Mouse (Mus musculus) right cerebral cortex, postnatal 4 days (tissue): Measurements from ENCODE around the gene Ptpn14.

ENCODE experiments used
- DNase-seq: peaks from one replicate; pipeline ENCODE4 v3.0.0-alpha.2; 2022

Ptpn14 gene

GRCm38 (mm10) chr1:189718600-189718999, 9.5 kb upstream of the Ptpn14 start:
- DNase-seq, result no peak

GRCm38 (mm10) chr1:189726121-189726520, 1.9 kb upstream of the Ptpn14 start:
- no peak for DNase-seq

DNA sequence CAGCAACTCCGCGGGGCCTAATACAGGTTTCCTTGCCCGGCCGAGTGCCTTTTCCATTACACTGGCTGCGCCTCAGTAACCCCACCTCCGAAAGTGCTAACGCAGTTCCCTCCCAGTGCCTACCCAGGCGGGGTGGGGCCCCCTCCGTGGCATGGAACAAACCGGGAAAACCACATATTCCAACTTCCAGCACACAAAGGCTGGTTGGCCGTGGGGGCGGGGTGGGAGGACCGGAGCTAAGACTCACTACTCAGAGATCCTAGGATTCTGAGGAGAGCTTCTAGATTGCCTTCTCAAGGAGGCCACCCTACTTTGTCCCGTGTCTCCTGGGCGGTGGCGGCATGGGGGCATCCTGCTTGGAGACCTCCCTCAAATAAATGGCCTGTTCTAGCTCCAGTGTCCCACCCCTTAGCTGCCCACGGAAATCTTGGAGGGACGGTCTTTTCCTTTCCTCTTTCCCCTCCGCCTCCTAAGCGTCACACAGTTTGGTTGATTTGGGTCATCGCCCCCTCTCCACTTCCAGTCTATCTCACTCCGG, 653 bp upstream of the Ptpn14 start:
- peak; percentile 19 for DNase-seq

DNA sequence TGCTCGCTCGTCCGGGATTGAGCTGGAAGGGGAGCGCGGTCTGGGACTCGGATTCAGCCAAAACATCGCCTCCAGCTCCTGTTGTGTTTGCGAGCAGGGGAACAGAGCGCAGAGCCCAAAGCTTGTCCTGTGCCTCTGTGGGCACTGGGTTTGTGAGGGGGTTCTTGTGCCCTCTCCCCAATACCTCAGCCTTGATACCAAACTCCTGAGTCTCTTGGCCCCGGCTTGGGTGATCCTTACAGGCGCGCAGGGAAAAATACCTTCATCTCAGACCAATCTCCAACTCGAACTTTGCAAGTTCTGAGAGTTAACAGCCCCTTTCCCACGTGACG, 682 bp downstream of the Ptpn14 start:
- peak; percentile 12 for DNase-seq

- no peak for DNase-seq
These were observed 1.2 kb downstream of the Ptpn14 start for GRCm38 (mm10) chr1:189729141-189729815.

DNA sequence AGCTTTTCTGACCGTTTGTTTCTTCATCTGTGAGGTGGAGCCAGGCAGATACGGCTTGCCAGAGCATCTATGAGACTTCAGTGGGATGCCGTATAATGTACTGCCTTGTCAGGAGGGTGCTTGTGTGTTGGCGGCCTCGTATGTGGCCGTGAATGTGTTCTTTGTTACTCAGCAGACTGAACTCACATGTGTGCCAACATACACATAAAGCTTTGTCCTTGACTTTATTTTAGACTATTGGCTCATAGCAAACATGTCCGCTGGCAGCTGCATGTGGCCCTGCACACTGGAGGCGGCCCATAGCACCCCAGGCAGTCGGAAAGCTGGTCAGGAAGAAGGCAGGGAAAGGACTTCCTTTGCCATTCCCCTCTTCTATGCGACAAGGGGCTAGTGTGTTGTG, 3.6 kb downstream of the Ptpn14 start:
- no peak for DNase-seq

- DNase-seq, result no peak
These were observed 4.1 kb downstream of the Ptpn14 start for GRCm38 (mm10) chr1:189732156-189732555.

DNA sequence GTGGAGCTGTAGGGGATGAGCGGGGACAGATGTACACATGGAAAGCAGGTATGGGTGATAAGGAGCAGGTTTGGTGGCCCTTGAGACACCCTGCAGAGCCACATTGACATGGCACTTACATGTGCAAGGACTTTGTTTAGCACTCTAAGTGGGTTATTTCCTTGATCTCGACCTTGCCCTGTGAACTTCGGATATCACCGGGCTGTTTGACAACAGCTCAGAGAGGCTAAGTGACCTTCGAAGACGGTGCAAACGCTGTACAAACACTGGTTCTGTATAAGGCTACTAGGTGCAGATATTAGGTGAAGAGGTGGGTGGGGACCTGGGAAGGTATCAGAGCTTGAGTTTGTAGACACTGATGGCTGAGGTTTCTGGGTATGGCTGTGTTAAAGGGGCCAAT, 12.0 kb downstream of the Ptpn14 start:
- no peak for DNase-seq

GRCm38 (mm10) chr1:189742041-189742440, 14.0 kb downstream of the Ptpn14 start:
- DNase-seq, result no peak

DNA sequence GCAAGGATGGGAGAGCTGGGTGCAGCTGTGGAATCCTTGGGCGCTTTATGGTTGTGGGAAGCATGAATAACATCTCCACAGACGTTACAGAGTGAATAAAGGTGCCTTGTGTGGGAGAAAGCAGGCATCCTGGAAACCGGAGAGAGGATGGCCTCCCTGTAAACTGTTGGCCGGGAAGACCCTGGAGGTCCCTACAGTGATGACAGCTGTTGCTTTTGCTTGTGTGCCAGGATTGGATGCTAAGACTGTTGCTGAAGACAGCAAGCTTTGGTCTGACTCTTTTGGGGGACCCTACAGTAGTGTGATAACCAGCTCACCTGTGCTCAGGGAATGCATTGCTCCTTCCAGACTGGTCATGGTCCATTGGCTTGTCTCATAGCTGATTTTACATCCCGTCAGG, 15.1 kb downstream of the Ptpn14 start:
- DNase-seq, result no peak

- no peak for DNase-seq
These were observed 17.0 kb downstream of the Ptpn14 start for GRCm38 (mm10) chr1:189744914-189745710.

- no peak for DNase-seq
These were observed 18.5 kb downstream of the Ptpn14 start for GRCm38 (mm10) chr1:189746520-189746919.

DNA sequence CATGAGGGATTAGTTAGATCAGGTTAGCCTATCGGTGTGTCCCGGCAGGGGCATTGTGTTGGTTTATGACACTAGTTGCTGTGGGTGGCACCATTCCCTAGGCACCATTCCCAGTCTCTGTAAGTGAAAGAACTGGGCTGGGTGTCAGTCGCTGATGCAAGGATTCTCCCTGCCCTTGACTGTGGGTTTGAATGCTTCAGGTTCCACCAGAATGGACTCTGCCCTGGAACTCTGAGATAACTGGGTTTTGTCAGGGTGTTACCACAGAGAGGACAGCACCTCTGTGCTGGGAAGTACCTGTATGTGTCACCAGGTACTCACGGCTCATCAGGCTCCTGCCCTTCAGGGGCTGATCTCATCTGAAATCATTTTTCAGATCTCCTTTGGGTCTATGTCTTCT, 21.7 kb downstream of the Ptpn14 start:
- DNase-seq, result no peak

GRCm38 (mm10) chr1:189750233-189750632, 22.2 kb downstream of the Ptpn14 start:
- DNase-seq, result no peak

GRCm38 (mm10) chr1:189752245-189752644, 24.2 kb downstream of the Ptpn14 start:
- no peak for DNase-seq

DNA sequence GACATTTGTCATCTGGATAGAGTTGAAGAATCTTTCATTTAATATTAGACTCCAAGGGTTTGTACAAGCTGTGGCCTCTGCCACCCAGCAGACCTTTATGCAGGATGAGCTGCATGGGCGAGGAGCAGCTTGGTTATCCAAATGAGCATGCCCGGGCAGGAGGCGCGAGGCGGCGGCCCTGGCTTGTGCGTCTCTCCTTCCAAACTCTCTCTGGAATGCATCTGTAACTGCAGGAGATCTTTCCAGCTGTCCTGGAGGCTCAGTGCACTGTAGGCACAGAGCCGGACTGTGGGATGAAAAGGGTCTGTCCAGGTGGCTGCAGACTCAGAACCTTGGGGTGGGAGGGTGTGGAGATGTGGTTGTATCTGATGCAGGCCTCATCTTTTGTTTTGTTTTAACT, 27.0 kb downstream of the Ptpn14 start:
- DNase-seq, result no peak

DNA sequence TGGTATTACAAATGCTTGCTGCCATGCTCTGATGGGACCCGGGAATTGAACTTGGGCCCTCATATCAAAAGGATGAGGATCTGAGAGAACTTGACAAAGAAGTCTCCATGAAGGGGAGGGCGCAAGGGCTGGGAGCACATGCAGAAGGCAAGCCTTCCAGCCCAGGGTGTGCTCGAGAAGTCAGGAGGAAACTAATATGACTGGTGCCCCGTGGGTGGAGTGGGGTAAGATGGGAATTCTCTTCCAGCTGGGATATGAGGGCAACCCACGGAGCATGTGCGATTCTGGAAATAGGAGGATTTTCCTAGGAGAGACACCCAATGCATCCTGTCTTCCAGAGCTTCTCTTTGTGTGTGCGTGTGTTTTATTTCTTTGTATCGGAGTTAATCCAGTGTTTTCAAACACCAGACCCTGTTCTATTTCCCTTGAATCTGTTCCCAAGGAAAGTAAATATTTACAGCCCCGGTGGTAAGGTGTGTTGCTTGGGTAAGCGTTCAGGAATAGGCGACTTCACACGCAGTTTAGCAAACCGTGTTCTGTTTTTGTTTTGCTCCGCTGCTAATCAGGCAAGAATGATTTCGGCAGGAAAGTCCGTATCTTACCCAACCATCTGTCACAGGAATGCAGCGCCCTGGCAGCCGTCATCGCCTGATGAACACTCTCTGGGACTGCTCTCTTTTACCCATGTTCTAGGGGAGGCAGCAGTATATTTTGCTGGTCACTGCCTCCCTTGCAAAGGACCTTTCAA, 28.4 kb downstream of the Ptpn14 start:
- DNase-seq, result no peak

DNA sequence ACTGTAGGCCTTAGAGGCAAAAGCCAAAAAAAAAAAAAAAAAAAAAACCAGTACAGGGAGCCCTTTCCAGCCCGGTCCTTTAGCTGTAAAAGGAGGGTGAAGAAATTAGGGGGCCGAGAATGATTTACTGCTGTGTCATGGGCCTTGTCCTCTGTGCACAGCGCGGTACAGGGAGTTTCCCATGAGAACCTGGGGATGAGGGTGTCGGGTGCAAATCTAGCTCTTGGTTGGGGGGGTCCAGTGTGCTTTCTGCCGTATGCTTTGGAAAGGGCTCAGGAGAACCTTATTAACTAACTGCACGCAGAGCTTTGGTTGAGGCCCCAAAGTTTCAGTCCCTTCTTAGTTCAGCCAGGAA, 29.0 kb downstream of the Ptpn14 start:
- DNase-seq, result no peak

DNA sequence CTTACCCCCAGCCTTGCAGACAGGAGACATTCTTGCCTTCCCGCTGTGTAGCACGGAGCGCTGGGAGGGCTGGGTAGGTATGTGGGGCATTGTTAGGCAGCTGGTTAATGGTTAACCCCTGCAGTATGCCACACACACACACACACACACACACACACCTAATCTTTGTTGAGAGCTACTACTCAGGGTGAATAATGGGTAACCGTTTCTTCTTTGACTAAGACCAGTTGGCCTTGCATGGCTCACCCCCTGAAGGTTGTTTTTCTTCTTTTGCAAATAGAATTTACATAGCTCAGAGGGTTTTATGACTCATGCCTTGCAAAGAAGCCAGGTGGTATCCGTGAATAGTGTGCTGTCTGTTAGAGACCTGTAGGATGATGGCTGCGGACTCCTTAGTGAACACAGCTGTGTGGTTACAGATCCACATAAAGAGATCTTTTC, 33.5 kb downstream of the Ptpn14 start:
- no peak for DNase-seq

DNA sequence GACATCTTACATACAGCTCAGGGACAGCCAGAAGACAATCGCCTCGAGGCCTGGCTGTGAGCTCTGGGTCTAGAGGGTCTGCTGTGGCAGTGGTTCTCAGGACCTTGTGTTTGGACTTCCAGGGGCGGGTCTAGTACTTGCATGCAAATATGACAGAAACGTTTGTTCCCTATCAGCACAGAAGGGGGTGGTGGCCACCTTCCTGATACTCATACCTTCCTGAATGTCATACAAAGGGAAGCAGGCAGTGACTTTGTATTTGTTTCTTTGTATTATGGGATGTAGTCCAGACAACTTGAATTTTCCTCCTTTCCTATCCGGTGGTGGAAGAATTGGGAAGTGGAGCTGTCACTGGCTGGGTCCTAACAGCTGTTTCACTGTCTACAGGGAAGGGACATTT, 36.2 kb downstream of the Ptpn14 start:
- no peak for DNase-seq

DNA sequence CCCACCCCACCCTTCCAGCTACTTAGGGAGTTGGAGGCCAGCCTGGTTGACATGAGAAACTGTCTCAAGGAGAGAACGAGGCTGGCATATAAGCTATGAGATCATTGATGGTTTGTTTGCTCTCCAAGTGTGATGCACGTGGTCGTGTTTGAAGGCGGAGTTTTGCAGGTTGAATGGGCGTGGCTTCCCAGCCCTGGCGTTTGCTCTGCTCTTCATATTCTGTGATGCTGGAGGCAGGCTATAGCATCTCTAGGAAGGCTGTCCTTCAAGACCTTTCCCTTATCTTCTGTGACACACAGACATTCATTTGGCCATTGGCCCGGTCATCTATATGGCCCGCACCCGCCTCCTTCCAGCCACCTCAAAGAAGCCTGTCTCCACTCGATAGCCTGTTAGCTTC, 39.1 kb downstream of the Ptpn14 start:
- no peak for DNase-seq

DNA sequence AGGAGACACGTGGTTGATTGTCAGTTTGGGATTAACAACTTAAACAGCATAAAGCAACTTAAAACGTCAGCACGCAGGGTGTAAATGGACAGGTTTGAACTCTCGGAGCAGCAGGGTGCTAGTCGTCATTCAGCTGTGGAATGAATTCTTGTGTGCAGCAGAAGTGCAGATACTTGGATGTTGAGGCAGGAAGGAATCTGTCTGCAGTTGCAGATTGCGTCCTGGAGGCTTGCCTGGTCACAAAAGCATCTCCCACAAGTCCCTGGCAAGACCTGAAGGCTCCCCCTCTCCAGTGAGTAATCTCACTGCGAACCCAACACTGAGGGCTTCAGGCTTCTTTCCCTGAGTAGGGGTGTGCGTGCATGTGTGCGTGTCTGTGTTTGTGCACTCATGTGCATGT, 39.8 kb downstream of the Ptpn14 start:
- DNase-seq, result no peak

DNA sequence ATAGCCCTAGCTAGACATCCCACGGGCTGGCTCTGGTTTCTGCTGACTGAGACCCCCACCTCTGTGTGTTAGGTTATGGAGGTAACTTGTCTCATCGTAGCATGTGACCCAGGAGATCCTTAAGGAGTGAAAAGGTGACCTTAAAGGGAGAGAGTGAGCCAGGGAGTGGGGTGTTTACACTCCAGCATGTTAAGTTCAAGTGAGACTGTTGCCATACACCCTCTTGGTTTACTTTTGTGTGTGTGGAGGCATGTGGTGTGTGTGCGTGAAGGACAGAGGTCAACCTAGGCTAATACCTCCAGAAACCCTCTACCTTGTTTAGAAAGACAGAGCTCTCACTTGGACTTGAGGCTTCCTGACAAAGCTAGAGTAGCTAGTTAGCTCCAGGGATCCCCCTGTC, 42.4 kb downstream of the Ptpn14 start:
- no peak for DNase-seq

DNA sequence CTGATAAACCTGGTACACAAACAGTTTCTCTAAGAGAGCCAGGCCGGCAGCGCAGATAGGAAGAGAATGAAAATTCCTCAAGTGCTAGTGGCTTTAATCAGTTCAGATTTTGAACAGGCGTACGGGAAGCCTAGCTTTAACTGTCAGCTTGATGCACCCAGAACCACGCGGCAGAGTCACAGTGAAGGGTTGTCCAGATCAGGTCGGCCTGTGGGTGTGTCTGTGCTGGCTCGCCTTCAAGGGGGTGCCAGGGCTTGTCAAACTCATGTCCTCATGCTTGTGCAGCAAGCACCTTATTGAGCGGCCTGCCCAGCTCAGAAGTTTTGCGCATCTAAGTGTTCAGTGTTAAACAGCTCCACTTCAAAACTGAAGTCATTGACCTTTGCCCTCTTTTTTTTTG, 44.6 kb downstream of the Ptpn14 start:
- DNase-seq, result no peak
